In the genomic region with DNA sequence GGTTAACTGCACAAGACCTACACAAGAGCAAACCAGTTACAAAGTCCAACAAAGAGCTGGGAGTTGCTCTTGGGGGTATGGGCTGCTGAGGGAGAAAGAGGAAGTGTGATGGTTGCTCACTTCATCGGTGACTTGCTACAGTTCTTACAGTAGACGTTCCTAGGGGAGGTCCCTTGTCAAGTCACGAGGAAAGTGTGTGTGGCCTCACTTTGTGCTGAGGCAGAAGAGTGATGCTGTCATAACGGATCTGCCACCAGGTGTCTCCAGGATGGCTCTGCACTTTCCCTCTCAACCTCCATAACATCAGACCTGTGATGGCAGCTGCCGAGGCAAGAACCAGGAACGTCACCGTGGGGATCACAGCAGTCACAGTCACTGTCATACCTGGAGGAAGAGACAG, we compare ENCODE assay signal across 1 mouse cellular context.
TF ChIP-seq lines count a peak whose summit lies in the region.

No protein-coding gene starts in this region.

TF ChIP-seq in CH12.LX, 34 proteins besides CTCF, POLR2A, EP300 and RAD21 (continued from another document):
- TF ChIP-seq MAFK (IDR thresholded peaks at IDR 0.05; ENCODE audit: insufficient replicate concordance, low read length) (no peak), IRF4 (IDR thresholded peaks at IDR 0.05; ENCODE audit: low read depth, low read length) (peak; percentile 83), JUND (conservative IDR thresholded peaks at IDR 0.05; ENCODE audit: low read depth, low read length) (0 out of 2 replicates have a peak, but pooled peaks have one; percentile 37), MXI1 (IDR thresholded peaks at IDR 0.05; ENCODE audit: low read depth, low read length) (no peak; the same call in 1 of the 2 replicates), TCF12 (IDR thresholded peaks at IDR 0.05; ENCODE audit: low read depth, low read length) (no peak), RCOR1 (conservative IDR thresholded peaks at IDR 0.05; ENCODE audit: low read depth, low read length) (no peak), CHD2 (IDR thresholded peaks at IDR 0.05; ENCODE audit: low read length) (no peak), TBP (conservative IDR thresholded peaks at IDR 0.05; ENCODE audit: low read depth, low read length) (no peak), ZMIZ1 (IDR thresholded peaks at IDR 0.05; ENCODE audit: low read depth, low read length) (no peak), PAX5 (IDR thresholded peaks at IDR 0.05; ENCODE audit: low read length) (no peak), ELF1 (IDR thresholded peaks at IDR 0.05; ENCODE audit: low read depth, low read length) (no peak; the same call in 1 of the 2 replicates), BHLHE40 (IDR thresholded peaks at IDR 0.05; ENCODE audit: low read depth, low read length) (peak; percentile 91), SMC3 (IDR thresholded peaks at IDR 0.05; ENCODE audit: low read depth, low read length) (peak; percentile 61), ZKSCAN1 (IDR thresholded peaks at IDR 0.05; ENCODE audit: borderline replicate concordance, low read depth, low read length) (no peak), SIN3A (IDR thresholded peaks at IDR 0.05; ENCODE audit: low read length) (0 out of 2 replicates have a peak, but pooled peaks have one; percentile 35), MEF2A (IDR thresholded peaks at IDR 0.05; ENCODE audit: borderline replicate concordance, low read depth, low read length) (no peak)
